Mouse (Mus musculus): ENCODE data around the gene Mgll.

The Mgll gene

DNA sequence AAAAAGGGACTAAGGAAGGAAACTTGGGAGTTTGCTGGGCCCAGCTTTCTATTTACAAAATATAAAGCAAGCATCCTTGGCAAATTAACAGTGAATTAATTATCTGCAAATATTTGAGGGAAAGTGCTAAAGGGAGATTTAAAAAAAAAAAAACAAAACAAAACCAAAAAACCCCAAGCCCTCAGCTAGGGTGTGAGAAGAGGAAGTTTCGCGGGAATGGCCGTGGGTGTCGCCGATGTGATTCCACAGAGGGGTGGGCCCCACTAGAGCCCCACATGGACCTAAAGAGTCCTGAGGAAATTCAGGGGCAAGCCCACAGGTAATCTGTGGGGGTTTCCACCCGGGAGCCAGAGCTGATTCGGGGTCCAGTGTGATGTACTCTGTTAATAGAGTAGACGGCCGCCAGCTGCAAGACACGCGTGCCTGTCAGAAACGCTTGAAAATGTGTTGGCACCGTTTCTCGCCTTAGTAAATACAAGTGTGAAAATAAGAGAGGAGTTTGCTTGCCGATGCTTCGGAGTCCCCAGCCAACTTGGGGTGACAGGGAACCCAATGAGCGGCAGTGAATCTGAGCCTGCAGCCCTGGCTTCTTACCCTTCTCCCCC, 46.2 kb downstream of the Mgll start:
- no peak for DNase-seq (ENCODE audit: low read depth, low spot score)

- DNase-seq (ENCODE audit: low read depth, low spot score), result no peak
Measured at GRCm38 (mm10) chr6:88770981-88771380, 46.8 kb downstream of the Mgll start.

GRCm38 (mm10) chr6:88772041-88772440, 47.8 kb downstream of the Mgll start:
- no peak for DNase-seq (ENCODE audit: low read depth, low spot score)

- peak; percentile 76 for DNase-seq (ENCODE audit: low read depth, low spot score)
Measured at GRCm38 (mm10) chr6:88774055-88774454, 49.8 kb downstream of the Mgll start.

DNA sequence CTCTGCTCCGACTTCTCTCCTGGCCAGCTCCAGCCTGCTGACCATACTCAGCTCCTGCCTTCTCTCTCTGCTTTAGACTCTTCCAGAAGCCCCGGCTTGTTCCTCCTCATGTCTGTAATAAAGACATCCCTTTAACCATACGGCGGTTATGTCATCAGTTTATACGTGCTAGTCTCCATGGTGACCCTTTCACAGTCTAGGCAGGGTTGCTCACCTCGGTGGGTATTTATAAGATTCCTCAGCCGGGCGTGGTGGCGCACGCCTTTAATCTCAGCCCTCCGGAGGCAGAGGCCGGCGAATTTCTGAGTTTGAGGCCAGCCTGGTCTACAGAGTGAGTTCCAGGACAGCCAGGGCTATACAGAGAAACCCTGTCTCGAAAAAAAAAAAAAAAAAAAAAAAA, 51.1 kb downstream of the Mgll start:
- DNase-seq (ENCODE audit: low read depth, low spot score), result no peak

DNA sequence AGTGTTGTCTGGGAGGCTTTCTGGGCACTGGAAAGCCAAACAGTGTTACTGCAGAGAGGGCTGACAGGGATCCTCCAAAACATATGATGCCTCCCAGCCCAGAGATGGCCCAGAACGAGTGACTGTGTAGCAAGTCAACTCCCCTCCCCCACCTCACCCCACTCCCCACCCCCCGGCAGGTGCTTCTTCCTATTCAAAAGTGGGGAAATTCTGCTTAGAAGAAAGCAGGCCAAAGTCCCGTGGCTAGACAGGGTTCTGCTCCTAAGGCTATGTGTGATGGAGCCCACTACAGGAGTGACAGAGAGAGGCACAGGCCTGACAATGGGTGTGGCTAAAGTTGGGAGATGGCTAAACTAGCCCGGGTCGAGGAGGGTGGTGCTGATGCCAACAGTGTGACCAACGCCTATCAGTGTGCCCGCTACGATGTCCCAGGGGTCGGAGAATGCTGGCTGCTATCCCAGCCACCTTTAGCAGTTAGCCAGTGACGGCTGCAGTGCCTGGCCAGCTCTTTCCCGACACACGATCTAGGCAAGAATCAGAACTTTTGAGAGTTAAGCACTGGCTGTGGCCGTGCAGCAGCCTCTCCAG, 52.2 kb downstream of the Mgll start:
- DNase-seq (ENCODE audit: low read depth, low spot score), result no peak

- no peak for DNase-seq (ENCODE audit: low read depth, low spot score)
Measured at GRCm38 (mm10) chr6:88776964-88777363, 52.8 kb downstream of the Mgll start.

- DNase-seq (ENCODE audit: low read depth, low spot score), result no peak
Measured at GRCm38 (mm10) chr6:88778047-88778688, 54.0 kb downstream of the Mgll start.

DNA sequence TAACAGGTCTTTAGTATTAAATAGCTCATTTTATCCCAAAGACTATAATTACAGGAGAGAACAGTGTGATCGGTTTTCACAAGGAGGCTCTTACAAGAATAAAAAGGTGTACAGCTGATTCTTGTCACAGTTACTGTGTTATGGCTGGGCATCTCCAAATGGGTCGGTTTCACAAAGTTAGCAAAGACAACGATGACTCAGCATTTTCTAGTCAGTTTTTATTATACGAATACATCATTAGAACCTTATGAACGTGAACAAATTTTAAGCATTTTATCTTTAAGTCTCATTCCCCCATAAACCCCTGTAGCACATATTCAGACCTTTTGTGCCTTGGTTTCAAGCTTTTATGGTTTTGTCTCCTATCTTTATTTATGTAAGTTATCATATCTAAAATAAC, 55.5 kb downstream of the Mgll start:
- no peak for DNase-seq (ENCODE audit: low read depth, low spot score)

DNA sequence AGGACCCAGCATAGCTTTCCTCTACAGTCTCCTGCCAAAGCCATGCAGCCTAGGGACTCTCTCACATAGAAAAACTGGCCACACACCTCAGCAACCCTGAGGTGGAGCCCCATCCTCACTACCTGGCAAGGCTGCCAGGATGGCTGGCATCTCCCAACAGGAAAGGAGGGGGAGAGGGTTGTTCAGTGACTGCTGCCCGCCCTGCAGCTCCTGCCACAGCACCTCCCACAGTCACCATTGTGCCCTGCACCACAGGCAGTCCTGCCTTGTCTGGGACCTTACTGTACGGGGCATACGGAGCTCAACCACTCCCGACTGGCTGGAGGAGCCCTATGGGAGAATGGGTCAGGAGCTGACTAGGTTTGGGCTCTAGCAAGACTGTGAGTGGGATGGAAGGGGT, 57.7 kb downstream of the Mgll start:
- DNase-seq (ENCODE audit: low read depth, low spot score), result no peak

- DNase-seq (ENCODE audit: low read depth, low spot score), result no peak
Measured at GRCm38 (mm10) chr6:88782981-88783397, 58.8 kb downstream of the Mgll start.

GRCm38 (mm10) chr6:88784691-88785173, 60.5 kb downstream of the Mgll start:
- peak; percentile 94 for DNase-seq (ENCODE audit: low read depth, low spot score)

- peak; percentile 70 for DNase-seq (ENCODE audit: low read depth, low spot score)
Measured at GRCm38 (mm10) chr6:88785331-88785730, 61.1 kb downstream of the Mgll start.

GRCm38 (mm10) chr6:88785781-88786542, 61.8 kb downstream of the Mgll start:
- DNase-seq (ENCODE audit: low read depth, low spot score), result no peak

DNA sequence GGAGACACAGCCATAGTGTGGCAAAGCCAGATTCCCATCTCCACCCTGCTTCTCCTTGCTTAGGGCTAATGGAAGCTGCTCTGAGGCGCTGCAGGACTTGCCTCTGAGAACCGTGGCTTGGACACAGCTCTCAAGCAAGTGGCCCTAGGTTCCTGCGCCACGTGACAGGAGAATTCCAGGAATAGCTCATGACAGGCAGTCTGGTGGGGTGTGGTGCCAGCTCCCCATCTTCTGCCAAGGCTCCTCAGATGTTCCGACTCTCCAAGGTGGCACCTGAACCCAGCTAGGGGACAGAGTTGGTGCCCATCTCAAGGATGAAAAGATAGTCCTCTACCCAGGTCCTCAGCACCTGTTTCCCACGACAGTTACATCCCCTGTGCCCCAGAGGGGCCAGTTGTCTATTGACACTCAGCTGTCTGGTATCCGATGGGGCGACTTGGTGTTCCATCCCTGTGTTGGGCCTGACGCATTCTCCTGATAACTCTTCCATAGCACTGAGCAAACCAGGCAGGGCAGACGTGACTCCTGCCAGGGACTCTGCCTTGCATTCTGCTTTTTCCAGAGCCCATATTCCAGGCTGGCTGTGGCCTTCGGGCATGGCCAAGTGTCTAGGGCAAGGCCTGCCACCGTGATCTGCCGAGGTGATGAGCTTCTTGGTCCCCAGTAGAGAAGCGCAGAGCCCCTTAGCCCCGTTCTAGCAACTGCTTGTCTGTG, 62.7 kb downstream of the Mgll start:
- peak; percentile 95 for DNase-seq (ENCODE audit: low read depth, low spot score)

- DNase-seq (ENCODE audit: low read depth, low spot score), result peak; percentile 80
Measured at GRCm38 (mm10) chr6:88787496-88787895, 63.3 kb downstream of the Mgll start.

- DNase-seq (ENCODE audit: low read depth, low spot score), result peak; percentile 78
Measured at GRCm38 (mm10) chr6:88788219-88788618, 64.0 kb downstream of the Mgll start.

DNA sequence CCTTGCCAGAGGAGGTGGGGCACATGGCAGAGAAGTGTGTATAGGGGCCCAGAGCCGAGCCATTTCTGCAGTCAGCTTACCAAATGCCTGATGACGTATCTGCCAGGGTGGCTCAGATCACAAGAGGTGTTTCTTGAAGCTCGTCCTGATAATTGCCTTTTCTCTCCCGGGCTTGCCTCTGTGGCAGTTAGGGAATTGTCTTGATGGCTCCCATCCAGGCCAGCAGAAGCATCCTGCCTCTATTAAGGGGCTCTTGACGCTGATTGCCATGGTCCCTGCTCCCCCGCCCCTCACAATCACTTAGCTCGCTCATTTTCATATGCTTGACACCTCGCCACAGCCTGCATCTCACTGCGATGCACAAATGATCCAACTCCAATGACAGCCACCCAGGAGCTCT, 67.1 kb downstream of the Mgll start:
- DNase-seq (ENCODE audit: low read depth, low spot score), result no peak

DNA sequence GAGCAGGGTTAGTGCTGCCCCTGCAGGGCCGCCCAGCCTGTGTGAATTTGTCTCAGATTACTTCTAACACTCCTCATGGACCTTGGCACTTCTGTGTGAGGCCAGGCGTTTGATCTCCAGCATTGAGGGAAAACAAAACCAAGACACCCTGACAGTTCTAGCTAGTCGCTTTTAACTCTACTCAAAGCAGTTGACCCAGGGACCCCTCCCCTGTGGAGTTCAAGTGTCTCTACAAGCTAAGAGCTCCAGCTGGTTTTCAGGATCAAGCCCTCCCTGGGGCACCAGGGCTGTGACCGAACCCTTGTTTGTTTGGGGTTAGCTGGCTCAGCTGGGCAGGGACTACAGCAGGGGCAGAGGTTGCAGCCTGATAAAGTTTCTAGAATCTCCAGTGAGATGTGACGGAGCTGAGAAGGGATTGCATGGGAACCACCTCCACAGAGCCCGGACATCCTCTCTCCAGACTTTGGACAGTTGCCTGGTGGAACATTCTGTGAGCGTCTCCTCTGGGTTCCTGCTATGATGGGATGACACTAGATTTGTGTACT, 68.0 kb downstream of the Mgll start:
- DNase-seq (ENCODE audit: low read depth, low spot score), result peak; percentile 61

- peak; percentile 70 for DNase-seq (ENCODE audit: low read depth, low spot score)
Measured at GRCm38 (mm10) chr6:88793243-88793642, 69.0 kb downstream of the Mgll start.

GRCm38 (mm10) chr6:88793872-88794271, 69.7 kb downstream of the Mgll start:
- peak; percentile 72 for DNase-seq (ENCODE audit: low read depth, low spot score)

Measured in brain, adult 2 months (tissue).